Mouse (Mus musculus) liver, postnatal 0 days (tissue): Measurements from ENCODE around the gene Zmym5. TPM values are rescaled to one million over a fixed set of nuclear protein-coding genes. Genes with fewer than 3 reads are reported as not detected.
"Not testable (repeated sequence)": the region's sequence is repeated elsewhere in the genome, so short reads cannot be mapped to it uniquely, and the experiment has no call there.

ENCODE experiments used
- ATAC-seq: fragments of 200-750 bp; cut with Nextera tagmentation; 2 replicates; pipeline ENCODE4 v1.8.0; 2017; ENCODE audit warnings: mild to moderate bottlenecking, moderate library complexity
- DNase-seq: peaks from one replicate; pipeline ENCODE4 v3.0.0-alpha.2; 2016
- H3K27ac ChIP-seq: fragments of 300-500 bp; sonication (generic); 2 replicates; pipeline ENCODE4 v1.5.1; 2014; ENCODE audit warnings: antibody characterized with exemption, moderate library complexity, mild to moderate bottlenecking, low read depth
- H3K27me3 ChIP-seq: fragments of 300-500 bp; sonication (generic); 2 replicates; pipeline ENCODE4 v1.6.1; 2014; ENCODE audit warnings: low read length, control low read depth, mixed read lengths; ENCODE audit not compliant: insufficient read depth
- H3K36me3 ChIP-seq: fragments of 300-500 bp; sonication (generic); replicated peaks from 2 replicates; pipeline ENCODE4 v1.6.1; 2014; ENCODE audit warnings: mild to moderate bottlenecking, control low read depth, low read length, moderate library complexity, mixed read lengths; ENCODE audit not compliant: insufficient read depth
- H3K4me1 ChIP-seq: fragments of 300-500 bp; sonication (generic); 2 replicates; pipeline ENCODE4 v1.6.1; 2014; ENCODE audit warnings: antibody characterized with exemption, mild to moderate bottlenecking, control low read depth; ENCODE audit not compliant: insufficient read depth
- H3K4me2 ChIP-seq: fragments of 300-500 bp; sonication (generic); 2 replicates; pipeline ENCODE4 v1.6.1; 2014; ENCODE audit warnings: low read depth, mild to moderate bottlenecking, low read length, moderate library complexity, mixed read lengths
- H3K4me3 ChIP-seq: fragments of 300-500 bp; sonication (generic); 2 replicates; pipeline ENCODE4 v1.5.1; 2014; ENCODE audit warnings: low read depth, low read length
- H3K9ac ChIP-seq: fragments of 300-500 bp; sonication (generic); replicated peaks from 2 replicates; pipeline ENCODE4 v1.6.1; 2014; ENCODE audit warnings: mild to moderate bottlenecking, moderate library complexity
- H3K9me3 ChIP-seq: fragments of 300-500 bp; sonication (generic); 2 replicates; pipeline ENCODE4 v1.6.1; 2016; ENCODE audit warnings: mild to moderate bottlenecking, control low read depth, low read length, mixed read lengths
- CTCF ChIP-seq: sonication (generic); IDR thresholded peaks from 2 replicates; pipeline ENCODE4 v1.5.1; 2016; ENCODE audit warnings: antibody characterized with exemption, low read depth
- EP300 ChIP-seq: IDR thresholded peaks from 2 replicates; pipeline ENCODE4 v1.6.1; 2016; ENCODE audit warnings: antibody characterized with exemption, low read depth, mild to moderate bottlenecking
- WGBS: fragments of 180-500 bp; shearing (Covaris S2); extraction: QIAGEN DNeasy Blood & Tissue Kit; methylation state at CpG from one replicate; pipeline ENCODE4 v1.1.7; 2014; ENCODE audit not compliant: insufficient replicate concordance; 5-methylcytosine and 5-hydroxymethylcytosine counted together
- polyA plus RNA-seq: library from polyadenylated mRNA; unstranded; fragments of >200 nt; fragmentation: Nextera tagmentation; extraction: Ambion mirVana; gene quantifications from 2 replicates; pipeline ENCODE4 v1.2.1, GENCODE M21; 2015

The Zmym5 gene
- polyA plus RNA-seq, 1 experiment from 2014 or later: 8.4 TPM

GRCm38 (mm10) chr14:56777360-56778136 lies 34.0 kb downstream of the Zmym5 start:
- Histone ChIP-seq H3K36me3 (0 out of 2 replicates have a peak, but pooled peaks cover 3% of the 10 kb centered on the region), H3K27ac (peak overlapping the region; percentile 88), H3K4me1 (peaks cover 26% of the 10 kb centered on the region), H3K27me3 (no peaks in the 10 kb centered on the region), H3K9me3 (no peaks in the 10 kb centered on the region), H3K9ac (peak overlapping the region; percentile 87), H3K4me2 (peak overlapping the region; percentile 94), H3K4me3 (peak overlapping the region; percentile 72)
- under 1% methylated on average over 69 of the region's 71 CpGs for WGBS
- TF ChIP-seq EP300 (no peak), CTCF (no peak)
- DNase-seq (peak; percentile 85), ATAC-seq (peak; percentile 42)

DNA sequence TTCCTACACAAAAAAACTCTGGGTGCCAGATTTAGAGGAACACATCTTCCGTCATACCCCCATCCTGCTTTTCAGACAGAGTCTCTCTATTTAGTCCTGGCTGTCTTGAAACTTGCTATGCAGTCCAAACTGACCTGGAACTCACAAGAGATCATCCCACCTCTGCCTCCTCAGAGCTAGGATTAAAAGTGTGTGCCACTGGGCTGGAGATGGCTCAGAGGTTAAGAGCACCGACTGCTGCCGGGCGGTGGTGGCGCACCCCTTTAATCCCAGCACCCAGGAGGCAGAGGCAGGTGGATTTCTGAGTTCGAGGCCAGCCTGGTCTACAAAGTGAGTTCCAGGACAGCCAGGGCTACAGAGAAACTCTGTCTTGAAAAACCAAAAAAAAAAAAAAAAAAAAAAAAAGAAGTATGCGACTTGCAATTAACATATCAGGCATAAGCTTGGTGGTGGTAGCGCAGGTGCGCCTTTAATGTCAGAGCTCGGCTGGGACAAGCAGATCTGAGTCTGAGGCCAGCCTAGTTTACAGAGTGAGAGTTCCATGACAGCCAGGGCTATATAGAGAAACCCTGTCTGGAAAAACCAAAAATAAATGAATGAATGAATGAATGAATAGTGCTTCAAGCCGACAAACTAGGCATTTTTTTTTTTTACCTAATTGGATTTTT lies 34.8 kb downstream of the Zmym5 start:
- Histone ChIP-seq H3K4me2 (peak overlapping the region; percentile 94), H3K4me1 (peaks cover 26% of the 10 kb centered on the region), H3K36me3 (peaks cover 6% of the 10 kb centered on the region), H3K27me3 (no peaks in the 10 kb centered on the region), H3K4me3 (peak overlapping the region; percentile 72), H3K9me3 (no peaks in the 10 kb centered on the region), H3K27ac (peak overlapping the region; percentile 88; the same call in 1 of the 2 replicates), H3K9ac (peak overlapping the region; percentile 87)
- DNase-seq: peak; percentile 20
- TF ChIP-seq EP300 (no peak), CTCF (peak; percentile 26; the same call in 1 of the 2 replicates)
- ATAC-seq: no peak
- WGBS: 17% methylated on average over 11 of the region's 11 CpGs

DNA sequence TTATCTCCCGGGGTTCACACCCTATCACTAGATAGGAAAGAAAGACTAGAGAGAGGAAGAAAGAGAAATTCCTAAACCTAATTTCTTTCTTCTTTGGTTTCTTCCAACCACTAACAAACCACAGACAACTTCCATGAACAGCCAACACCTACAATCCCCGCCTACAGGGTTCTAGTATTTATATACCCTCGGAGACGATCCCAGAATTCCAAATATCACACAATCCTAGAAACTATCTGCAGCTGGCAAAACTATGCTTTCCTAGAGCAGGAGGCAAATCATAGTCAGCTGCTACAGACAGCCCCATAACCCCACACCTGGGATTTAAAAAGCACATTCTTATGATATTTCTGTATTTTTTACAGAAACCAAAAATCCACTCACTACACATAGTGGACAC lies 36.1 kb downstream of the Zmym5 start:
- no peak for DNase-seq
- Histone ChIP-seq H3K4me1 (peaks cover 26% of the 10 kb centered on the region), H3K9me3 (no peaks in the 10 kb centered on the region), H3K4me3 (peak overlapping the region; percentile 19; the same call in 1 of the 2 replicates), H3K27ac (no peak overlapping the region), H3K9ac (0 out of 2 replicates have a peak overlapping the region, but pooled peaks have one; percentile 4), H3K36me3 (peaks cover 16% of the 10 kb centered on the region), H3K4me2 (peak overlapping the region; percentile 94), H3K27me3 (no peaks in the 10 kb centered on the region)
- TF ChIP-seq CTCF: no peak
- no peak for TF ChIP-seq EP300
- 52% methylated on average over 4 of the region's 4 CpGs for WGBS
- no peak for ATAC-seq

DNA sequence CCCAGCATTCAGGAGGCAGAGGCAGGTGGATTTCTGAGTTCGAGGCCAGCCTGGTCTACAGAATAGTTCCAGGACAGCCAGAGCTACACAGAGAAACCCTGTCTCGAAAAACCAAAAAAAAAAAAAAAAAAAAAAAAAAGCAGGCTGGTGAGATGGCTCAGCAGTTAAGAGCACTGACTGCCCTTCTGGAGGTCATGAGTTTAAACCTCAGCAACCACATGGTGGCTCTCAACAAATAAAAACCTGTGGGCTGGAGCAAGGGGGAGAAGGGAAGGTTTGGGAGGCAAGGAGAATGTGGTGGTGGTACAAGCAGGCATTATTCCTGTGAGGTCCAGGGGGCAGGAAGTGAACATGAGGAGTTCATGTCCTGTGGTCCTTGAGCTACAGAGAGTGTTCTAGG lies 45.1 kb downstream of the Zmym5 start:
- not testable (repeated sequence) for DNase-seq, H3K27me3 ChIP-seq, H3K4me1 ChIP-seq, ATAC-seq, H3K9me3 ChIP-seq, H3K9ac ChIP-seq, H3K4me3 ChIP-seq, H3K4me2 ChIP-seq, H3K27ac ChIP-seq
- H3K36me3 ChIP-seq: peaks cover 49% of the 10 kb centered on the region
- WGBS: 85% methylated on average over 2 of the region's 2 CpGs

DNA sequence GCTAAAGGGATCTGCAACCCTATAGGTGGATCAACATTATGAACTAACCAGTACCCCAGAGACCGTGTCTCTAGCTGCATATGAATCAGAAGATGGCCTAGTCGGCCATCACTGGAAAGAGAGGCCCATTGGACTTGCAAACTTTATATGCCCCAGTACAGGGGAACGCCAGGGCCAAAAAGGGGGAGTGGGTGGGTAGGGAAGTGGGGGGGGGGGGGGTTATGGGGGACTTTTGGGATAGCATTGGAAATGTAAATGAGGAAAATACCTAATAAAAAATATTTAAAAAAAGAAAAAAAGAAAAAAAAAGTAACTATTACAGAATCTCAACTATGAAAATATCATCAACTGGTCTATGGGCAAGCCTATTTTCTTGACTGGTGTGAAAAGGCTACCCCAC lies 46.4 kb downstream of the Zmym5 start:
- ATAC-seq, DNase-seq: not testable (repeated sequence)
- H3K36me3 ChIP-seq: peaks cover 52% of the 10 kb centered on the region

GRCm38 (mm10) chr14:56751282-56751681 lies 60.2 kb downstream of the Zmym5 start:
- Histone ChIP-seq H3K4me2 (no peak overlapping the region), H3K4me1 (no peaks in the 10 kb centered on the region), H3K27me3 (no peaks in the 10 kb centered on the region), H3K4me3 (no peak overlapping the region), H3K9me3 (no peaks in the 10 kb centered on the region), H3K36me3 (peaks cover 46% of the 10 kb centered on the region), H3K9ac (no peak overlapping the region), H3K27ac (no peak overlapping the region)
- DNase-seq (no peak), ATAC-seq (no peak)
- WGBS: 86% methylated on average over 4 of the region's 4 CpGs
- TF ChIP-seq CTCF (no peak), EP300 (no peak)

More for the DNA sequence above, 46.4 kb downstream of the Zmym5 start:
- not testable (repeated sequence) for H3K9ac ChIP-seq, H3K4me2 ChIP-seq, H3K27ac ChIP-seq, H3K27me3 ChIP-seq, H3K9me3 ChIP-seq, H3K4me3 ChIP-seq, H3K4me1 ChIP-seq
- WGBS: 68% methylated on average over 2 of the region's 3 CpGs

Other genes starting within 250 kb of the Zmym5 start
- gene Cenpj, start 236.3 kb downstream of the Zmym5 start, polyA plus RNA-seq: 2.0 and 2.1 TPM in 2 replicates
- gene Parp4, start 236.1 kb downstream of the Zmym5 start, polyA plus RNA-seq: 3.3 and 3.5 TPM in 2 replicates
- 9.0 and 9.9 TPM in 2 replicates for gene Mphosph8, start 143.5 kb downstream of the Zmym5 start, polyA plus RNA-seq
- 6.4 and 7.8 TPM in 2 replicates for gene Pspc1, start 33.4 kb downstream of the Zmym5 start, polyA plus RNA-seq
- 4.3 and 4.5 TPM in 2 replicates for gene Zmym2, start 74.9 kb upstream of the Zmym5 start, polyA plus RNA-seq
- gene Gja3, start 246.4 kb upstream of the Zmym5 start, polyA plus RNA-seq: 0.07 TPM in 1 of 2 replicates, not detected in the other